In the genomic region with DNA sequence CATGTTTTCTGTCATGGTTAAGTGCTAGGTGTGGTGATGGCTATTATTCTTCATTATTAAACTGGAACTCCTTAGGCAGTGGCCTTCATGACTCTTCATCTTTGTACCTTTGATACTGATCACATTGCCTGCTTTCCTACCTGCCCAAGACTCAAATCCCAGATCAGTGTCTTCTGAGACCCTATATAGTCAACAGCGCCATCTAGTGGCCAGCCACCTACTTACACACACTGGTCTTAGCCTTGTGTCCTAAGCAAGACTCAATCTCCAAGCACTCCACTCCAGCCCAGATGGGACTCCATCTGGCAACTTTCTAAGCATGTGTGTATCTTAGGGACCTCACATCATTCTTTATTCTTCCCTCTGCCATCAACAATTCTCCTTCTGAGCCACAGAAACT, we compare ENCODE assay signal across 7 mouse cellular contexts.
DNase-seq lines count a peak whose midpoint lies in the region; ATAC-seq lines count a peak whose summit lies in the region.

No protein-coding gene starts in this region.

- no peaks in the 10 kb centered on the region for H3K36me3 ChIP-seq in limb, embryonic 12.5 days
- H3K36me3 ChIP-seq in splenic B cell, adult 2 months (ENCODE audit: control insufficient read depth, insufficient read depth, low read length, poor library complexity, severe bottlenecking), result no peaks in the 10 kb centered on the region

- H3K27ac ChIP-seq in limb, embryonic 12.5 days, result no peak overlapping the region

- peak; percentile 52; the same call in 1 of the 2 replicates for ATAC-seq in limb, embryonic 12.5 days (ENCODE audit: insufficient number of reproducible peaks, insufficient read depth, low FRiP score, low TSS enrichment, low read depth)

- H3K4me3 ChIP-seq in limb, embryonic 12.5 days (replicated peaks), result no peak overlapping the region

- H3K9me3 ChIP-seq in limb, embryonic 12.5 days, result no peaks in the 10 kb centered on the region

- no peaks in the 10 kb centered on the region for H3K27me3 ChIP-seq in limb, embryonic 12.5 days
- no peaks in the 10 kb centered on the region for H3K27me3 ChIP-seq in splenic B cell, adult 2 months (ENCODE audit: control insufficient read depth, insufficient read depth, low read length, poor library complexity, severe bottlenecking)

- DNase-seq in adrenal gland, adult 8-10 months, result peak; percentile 50
- peak; percentile 90 for DNase-seq in embryo, embryonic 11 days
- DNase-seq in gonadal fat pad, adult 2 months (ENCODE audit: low read depth), result peak; percentile 19
- peak; percentile 86 for DNase-seq in kidney, adult 9 months
- DNase-seq in naive thymus-derived CD4-positive, alpha-beta T cell, adult 2 months (ENCODE audit: low read depth), result peak; percentile 87
- DNase-seq in splenic B cell, adult 2 months (ENCODE audit: low read depth, low spot score), result peak; percentile 85

- no peaks in the 10 kb centered on the region for H3K4me1 ChIP-seq in limb, embryonic 12.5 days (replicated peaks)

- WGBS in limb, embryonic 12.5 days, result 0% methylated on average over 1 of the region's 1 CpGs

- H3K4me2 ChIP-seq in limb, embryonic 12.5 days, result no peak overlapping the region

- H3K9ac ChIP-seq in limb, embryonic 12.5 days (replicated peaks), result no peak overlapping the region

Comparison
In these comparisons a context has a peak if more than half of its experiments do, and no peak if none do; other contexts are left out.
1. DNase-seq: peak in every context shown above with its lines; median percentile 90 in embryo, embryonic 11 days; 87 in naive thymus-derived CD4-positive, alpha-beta T cell, adult 2 months; 86 in kidney, adult 9 months; 85 in splenic B cell, adult 2 months; 50 in adrenal gland, adult 8-10 months; 19 in gonadal fat pad, adult 2 months.